Mouse (Mus musculus) urinary bladder, postnatal 4 days (tissue): ENCODE measurements around the gene Lrrc3.

Experiments used
- DNase-seq, 2 experiments: peaks; one replicate each; pipeline ENCODE4 v3.0.0; 2021 to 2022; ENCODE audit warnings: low spot score in 2 of 2

The Lrrc3 gene

DNA sequence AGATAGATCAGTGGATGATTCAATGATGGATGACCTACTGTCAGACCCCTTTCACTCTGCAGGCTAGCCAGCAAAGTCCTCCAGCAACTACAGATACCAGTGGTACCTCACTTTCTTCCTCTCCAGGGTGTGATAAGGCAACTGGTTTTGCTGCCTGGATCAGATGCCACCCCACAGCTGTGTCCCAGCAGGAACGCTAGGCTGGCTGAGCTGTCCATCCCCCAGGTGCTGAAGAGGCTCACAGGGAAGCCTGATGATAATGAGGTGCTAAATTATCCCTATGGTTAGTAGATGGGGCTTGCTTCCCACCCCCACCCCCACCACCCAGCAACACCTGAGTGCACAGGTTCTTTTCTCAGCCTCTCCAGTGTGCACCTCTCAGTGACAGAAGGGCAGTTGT lies 34.8 kb downstream of the Lrrc3 start:
- no peak for DNase-seq

GRCm38 (mm10) chr10:77864762-77865143 lies 37.6 kb downstream of the Lrrc3 start:
- no peak for DNase-seq

GRCm38 (mm10) chr10:77864067-77864761 lies 38.1 kb downstream of the Lrrc3 start:
- peak; percentile 63 to 67 for DNase-seq

- DNase-seq, result no peak
Observed at GRCm38 (mm10) chr10:77861675-77862074, 40.7 kb downstream of the Lrrc3 start, which contains the start of gene Gm3285. Gm3285 (plus strand) TSS chr10:77861975.

GRCm38 (mm10) chr10:77852559-77852958 lies 49.8 kb downstream of the Lrrc3 start, which contains the start of gene Gm10318:
Gm10318 (plus strand) TSS chr10:77852859.
- DNase-seq, result no peak
